Mouse (Mus musculus): Measurements from ENCODE around the gene Pax7. TPM values are rescaled to one million over a fixed set of nuclear protein-coding genes. Genes with fewer than 3 reads are reported as not detected.

Gene Pax7
- polyA plus RNA-seq, 1 experiment from 2014 or later, result not detected

DNA sequence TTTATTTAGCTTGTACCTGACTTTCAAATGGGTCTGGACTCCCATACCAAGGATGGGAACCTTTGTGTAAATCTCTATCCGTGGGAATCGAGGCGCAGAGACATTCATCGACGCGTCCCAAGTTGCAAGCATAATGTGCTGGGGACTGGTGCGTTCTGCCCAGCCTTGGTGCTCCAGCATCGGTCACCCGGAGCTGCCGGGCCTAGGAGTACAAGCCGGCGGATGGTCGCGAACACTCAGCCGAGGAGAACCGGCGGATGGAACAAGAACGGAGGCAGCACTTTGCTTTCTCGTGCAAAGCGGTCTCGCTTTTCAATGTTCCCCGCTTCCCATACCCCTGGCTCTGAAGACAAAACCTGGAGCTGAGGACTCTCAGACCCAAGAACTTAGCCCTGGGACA, 12.3 kb downstream of the Pax7 start:
- Histone ChIP-seq H3K4me1 (ENCODE audit: control insufficient read depth, insufficient read depth, low read length) (0 out of 2 replicates have a peak, but pooled peaks cover 3% of the 10 kb centered on the region), H3K36me3 (ENCODE audit: control insufficient read depth, insufficient read depth, low read length) (no peaks in the 10 kb centered on the region), H3K9me3 (ENCODE audit: control insufficient read depth, low read length) (no peaks in the 10 kb centered on the region), H3K27me3 (ENCODE audit: control insufficient read depth, insufficient read depth, low read length) (peaks cover 96% of the 10 kb centered on the region), H3K4me2 (replicated peaks; ENCODE audit: low read depth, low read length) (peak overlapping the region; percentile 30; the same call in 1 of the 2 replicates), H3K9ac (ENCODE audit: low read depth, low read length) (no peak overlapping the region), H3K27ac (ENCODE audit: low read depth, low read length) (no peak overlapping the region), H3K4me3 (ENCODE audit: low read length) (peak overlapping the region; percentile 22)
- no peak for ATAC-seq (ENCODE audit: low FRiP score, low TSS enrichment)
- 1% methylated on average over 22 of the region's 22 CpGs for WGBS

DNA sequence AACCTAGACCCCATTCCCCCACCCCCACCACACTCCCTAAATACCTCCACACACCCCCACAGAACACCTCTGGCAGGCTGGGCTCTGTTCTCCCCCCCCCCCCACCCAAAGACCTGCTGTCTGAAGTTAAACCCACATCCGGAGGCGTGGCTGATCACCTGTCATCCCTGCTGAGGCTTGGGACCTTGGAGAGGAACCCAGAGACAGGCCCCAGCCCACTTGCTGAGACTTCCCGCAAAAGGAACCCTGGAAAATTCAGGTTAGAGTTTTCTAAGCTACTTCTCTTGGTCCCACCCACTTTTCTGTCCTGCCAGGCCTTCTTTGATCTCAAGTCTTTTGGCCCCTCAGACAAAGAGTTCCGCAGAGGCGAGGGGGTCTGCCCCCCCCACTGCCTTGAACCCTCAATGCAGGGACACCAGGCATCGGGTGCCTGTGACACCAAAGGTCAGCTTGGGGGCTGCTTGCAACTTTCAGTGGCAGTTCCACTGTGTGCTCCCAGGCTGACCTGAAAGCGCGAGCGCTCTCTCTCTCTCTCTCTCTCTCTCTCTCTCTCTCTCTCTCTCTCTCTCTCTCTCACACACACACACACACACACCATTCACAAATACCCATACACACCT, 13.8 kb downstream of the Pax7 start:
- H3K9ac ChIP-seq (ENCODE audit: low read depth, low read length), result no peak overlapping the region
- H3K27ac ChIP-seq (ENCODE audit: low read depth, low read length), result no peak overlapping the region
- H3K4me2 ChIP-seq (replicated peaks; ENCODE audit: low read depth, low read length), result no peak overlapping the region
- H3K36me3 ChIP-seq (ENCODE audit: control insufficient read depth, insufficient read depth, low read length), result no peaks in the 10 kb centered on the region
- 0 out of 2 replicates have a peak, but pooled peaks cover 3% of the 10 kb centered on the region for H3K4me1 ChIP-seq (ENCODE audit: control insufficient read depth, insufficient read depth, low read length)
- H3K4me3 ChIP-seq (ENCODE audit: low read length), result no peak overlapping the region
- WGBS, result 0% methylated on average over 9 of the region's 9 CpGs
- no peaks in the 10 kb centered on the region for H3K9me3 ChIP-seq (ENCODE audit: control insufficient read depth, low read length)
- peaks cover 92% of the 10 kb centered on the region for H3K27me3 ChIP-seq (ENCODE audit: control insufficient read depth, insufficient read depth, low read length)
- no peak for ATAC-seq (ENCODE audit: low FRiP score, low TSS enrichment)

DNA sequence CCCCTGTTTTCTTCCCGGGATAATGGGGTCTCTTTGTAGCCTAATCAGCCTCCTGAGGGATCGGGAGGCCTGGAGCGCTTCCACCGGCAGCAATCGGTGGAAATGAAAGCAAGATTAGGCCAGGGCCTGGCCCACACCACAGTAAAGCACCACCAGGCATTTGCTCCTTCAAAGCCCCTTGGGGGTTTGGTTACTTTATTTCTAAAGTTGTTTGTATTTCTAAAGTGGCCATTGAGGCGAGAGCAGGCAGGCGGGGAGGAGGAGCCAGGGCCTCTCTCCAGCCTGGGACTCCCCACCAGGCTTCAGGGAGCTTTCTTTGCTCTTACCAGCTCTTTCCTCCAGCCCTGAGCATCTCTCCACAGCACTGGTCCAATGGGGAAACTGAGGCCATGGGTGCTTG, 15.2 kb downstream of the Pax7 start:
- WGBS, result 7% methylated on average over 7 of the region's 7 CpGs
- ATAC-seq (ENCODE audit: low FRiP score, low TSS enrichment), result no peak
- peaks cover 93% of the 10 kb centered on the region for H3K27me3 ChIP-seq (ENCODE audit: control insufficient read depth, insufficient read depth, low read length)
- H3K4me3 ChIP-seq (ENCODE audit: low read length), result no peak overlapping the region
- H3K4me1 ChIP-seq (ENCODE audit: control insufficient read depth, insufficient read depth, low read length), result 0 out of 2 replicates have a peak, but pooled peaks cover 3% of the 10 kb centered on the region
- H3K9me3 ChIP-seq (ENCODE audit: control insufficient read depth, low read length), result no peaks in the 10 kb centered on the region
- no peak overlapping the region for H3K9ac ChIP-seq (ENCODE audit: low read depth, low read length)
- no peak overlapping the region for H3K27ac ChIP-seq (ENCODE audit: low read depth, low read length)
- H3K4me2 ChIP-seq (replicated peaks; ENCODE audit: low read depth, low read length), result no peak overlapping the region
- no peaks in the 10 kb centered on the region for H3K36me3 ChIP-seq (ENCODE audit: control insufficient read depth, insufficient read depth, low read length)

DNA sequence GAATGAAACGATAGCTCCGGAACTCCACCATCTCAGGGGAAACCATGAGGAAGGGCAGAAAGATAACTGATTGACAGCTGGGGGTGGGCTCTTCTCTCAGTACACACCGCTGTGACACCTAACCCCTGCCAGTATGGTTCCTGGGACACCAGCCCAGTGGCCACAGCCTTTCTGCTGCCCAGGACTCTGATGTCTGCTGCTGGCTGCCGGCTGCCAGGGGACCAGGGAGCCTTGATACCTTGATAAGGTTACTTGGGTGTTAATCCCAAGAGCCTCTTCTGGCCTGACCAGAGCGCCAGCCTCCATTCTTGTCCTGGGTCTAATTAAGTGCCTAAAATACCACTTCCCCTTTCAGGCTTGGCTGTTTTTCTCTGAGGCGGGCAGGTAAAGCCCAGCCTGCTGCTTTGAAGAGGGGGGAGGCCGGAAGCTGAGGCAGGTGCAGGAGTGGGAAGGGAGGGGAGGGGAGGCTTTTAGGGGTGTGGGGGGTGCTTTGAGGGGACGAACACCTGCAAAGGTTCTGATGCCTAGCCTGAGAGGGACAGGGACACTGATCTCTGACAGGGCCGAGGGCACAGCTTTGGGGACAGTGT, 19.9 kb downstream of the Pax7 start:
- H3K4me1 ChIP-seq (ENCODE audit: control insufficient read depth, insufficient read depth, low read length), result peaks cover 9% of the 10 kb centered on the region
- no peak for ATAC-seq (ENCODE audit: low FRiP score, low TSS enrichment)
- no peak overlapping the region for H3K4me2 ChIP-seq (replicated peaks; ENCODE audit: low read depth, low read length)
- H3K4me3 ChIP-seq (ENCODE audit: low read length), result no peak overlapping the region
- H3K27me3 ChIP-seq (ENCODE audit: control insufficient read depth, insufficient read depth, low read length), result peaks cover 78% of the 10 kb centered on the region
- H3K9ac ChIP-seq (ENCODE audit: low read depth, low read length), result no peak overlapping the region
- H3K27ac ChIP-seq (ENCODE audit: low read depth, low read length), result no peak overlapping the region
- H3K9me3 ChIP-seq (ENCODE audit: control insufficient read depth, low read length), result no peaks in the 10 kb centered on the region
- H3K36me3 ChIP-seq (ENCODE audit: control insufficient read depth, insufficient read depth, low read length), result no peaks in the 10 kb centered on the region
- WGBS, result 19% methylated on average over 9 of the region's 9 CpGs

DNA sequence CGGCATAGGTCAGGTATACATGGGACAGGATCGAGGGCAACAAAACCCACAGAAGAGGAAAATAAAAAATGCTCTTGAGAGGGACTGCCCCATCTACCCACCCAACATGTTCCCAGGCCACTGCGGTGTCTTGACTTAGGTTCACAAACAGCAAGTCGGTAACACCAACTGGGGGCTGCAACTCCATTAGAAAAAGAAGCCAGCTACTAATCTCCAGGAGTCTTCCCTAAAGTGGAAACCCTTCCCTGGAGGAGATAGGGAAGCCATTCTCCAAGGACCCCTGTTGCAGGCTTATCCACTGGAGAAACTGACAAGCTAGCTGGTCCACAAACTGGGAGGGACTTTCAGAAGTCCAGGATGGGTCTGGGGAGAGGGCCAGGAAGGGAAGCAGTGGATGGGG, 21.4 kb downstream of the Pax7 start:
- Histone ChIP-seq H3K4me3 (ENCODE audit: low read length) (no peak overlapping the region), H3K27ac (ENCODE audit: low read depth, low read length) (no peak overlapping the region), H3K36me3 (ENCODE audit: control insufficient read depth, insufficient read depth, low read length) (no peaks in the 10 kb centered on the region), H3K9ac (ENCODE audit: low read depth, low read length) (no peak overlapping the region), H3K9me3 (ENCODE audit: control insufficient read depth, low read length) (no peaks in the 10 kb centered on the region), H3K4me1 (ENCODE audit: control insufficient read depth, insufficient read depth, low read length) (peaks cover 13% of the 10 kb centered on the region), H3K4me2 (replicated peaks; ENCODE audit: low read depth, low read length) (no peak overlapping the region), H3K27me3 (ENCODE audit: control insufficient read depth, insufficient read depth, low read length) (peaks cover 72% of the 10 kb centered on the region)
- ATAC-seq (ENCODE audit: low FRiP score, low TSS enrichment), result no peak
- WGBS, result 69% methylated on average over 4 of the region's 4 CpGs

DNA sequence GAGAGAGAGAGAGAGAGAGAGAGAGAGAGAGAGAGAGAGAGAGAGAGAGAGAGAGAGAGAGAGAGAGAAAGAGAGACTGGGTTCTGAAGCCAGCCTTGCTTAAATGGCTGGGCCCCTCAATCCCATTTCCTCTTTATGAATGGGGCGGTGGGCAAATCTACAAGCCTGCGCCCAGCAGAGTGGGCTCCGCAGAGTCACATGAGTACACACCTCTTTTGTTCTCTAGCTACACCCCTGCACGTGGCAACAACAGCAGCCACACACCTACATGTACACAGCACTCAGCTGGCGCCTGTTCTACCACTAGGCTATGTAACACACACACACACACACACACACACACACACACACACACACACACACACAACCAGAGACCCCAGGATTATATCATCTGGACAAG, 21.9 kb downstream of the Pax7 start:
- Histone ChIP-seq H3K4me2 (replicated peaks; ENCODE audit: low read depth, low read length) (no peak overlapping the region), H3K36me3 (ENCODE audit: control insufficient read depth, insufficient read depth, low read length) (no peaks in the 10 kb centered on the region), H3K9me3 (ENCODE audit: control insufficient read depth, low read length) (no peaks in the 10 kb centered on the region), H3K27me3 (ENCODE audit: control insufficient read depth, insufficient read depth, low read length) (peaks cover 71% of the 10 kb centered on the region), H3K9ac (ENCODE audit: low read depth, low read length) (no peak overlapping the region), H3K27ac (ENCODE audit: low read depth, low read length) (no peak overlapping the region), H3K4me1 (ENCODE audit: control insufficient read depth, insufficient read depth, low read length) (peaks cover 13% of the 10 kb centered on the region), H3K4me3 (ENCODE audit: low read length) (no peak overlapping the region)
- WGBS, result 39% methylated on average over 5 of the region's 5 CpGs
- ATAC-seq (ENCODE audit: low FRiP score, low TSS enrichment), result no peak

- 6% methylated on average over 22 of the region's 22 CpGs for WGBS
- no peaks in the 10 kb centered on the region for H3K9me3 ChIP-seq (ENCODE audit: control insufficient read depth, low read length)
- H3K27me3 ChIP-seq (ENCODE audit: control insufficient read depth, insufficient read depth, low read length), result peaks cover 71% of the 10 kb centered on the region
- no peak overlapping the region for H3K27ac ChIP-seq (ENCODE audit: low read depth, low read length)
- no peaks in the 10 kb centered on the region for H3K36me3 ChIP-seq (ENCODE audit: control insufficient read depth, insufficient read depth, low read length)
- ATAC-seq (ENCODE audit: low FRiP score, low TSS enrichment), result 0 out of 2 replicates have a peak, but pooled peaks have one; percentile 59
- no peak overlapping the region for H3K9ac ChIP-seq (ENCODE audit: low read depth, low read length)
- peak overlapping the region; percentile 11; the same call in 1 of the 2 replicates for H3K4me2 ChIP-seq (replicated peaks; ENCODE audit: low read depth, low read length)
- no peak overlapping the region for H3K4me3 ChIP-seq (ENCODE audit: low read length)
- H3K4me1 ChIP-seq (ENCODE audit: control insufficient read depth, insufficient read depth, low read length), result peaks cover 13% of the 10 kb centered on the region
Observed at GRCm38 (mm10) chr4:139810762-139811438, 22.4 kb downstream of the Pax7 start.

DNA sequence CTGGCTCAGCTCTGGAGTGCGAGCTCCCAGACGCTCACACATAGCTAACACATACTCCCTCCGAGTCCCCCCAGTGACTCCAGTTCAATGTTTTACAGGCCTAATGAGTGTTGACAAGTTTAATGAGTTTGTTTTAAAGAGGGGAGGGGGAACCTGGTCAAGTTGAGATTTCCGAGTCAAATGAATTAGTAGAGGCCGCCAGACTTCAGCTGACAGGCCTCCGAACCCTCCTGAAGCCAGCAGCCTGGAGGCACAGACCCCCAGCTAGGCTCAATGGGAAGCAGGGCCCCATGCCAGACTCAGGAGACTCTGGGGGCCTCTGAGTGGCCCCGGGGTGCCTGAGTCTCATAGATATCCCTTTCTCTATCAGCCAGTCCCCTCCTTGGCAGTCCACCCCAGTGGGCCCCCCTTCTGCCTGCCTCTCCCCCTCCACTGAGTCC, 23.9 kb downstream of the Pax7 start:
- Histone ChIP-seq H3K4me3 (ENCODE audit: low read length) (no peak overlapping the region), H3K9me3 (ENCODE audit: control insufficient read depth, low read length) (no peaks in the 10 kb centered on the region), H3K27ac (ENCODE audit: low read depth, low read length) (no peak overlapping the region), H3K36me3 (ENCODE audit: control insufficient read depth, insufficient read depth, low read length) (no peaks in the 10 kb centered on the region), H3K9ac (ENCODE audit: low read depth, low read length) (no peak overlapping the region), H3K4me2 (replicated peaks; ENCODE audit: low read depth, low read length) (no peak overlapping the region), H3K4me1 (ENCODE audit: control insufficient read depth, insufficient read depth, low read length) (peaks cover 13% of the 10 kb centered on the region), H3K27me3 (ENCODE audit: control insufficient read depth, insufficient read depth, low read length) (peaks cover 72% of the 10 kb centered on the region)
- ATAC-seq (ENCODE audit: low FRiP score, low TSS enrichment), result no peak
- 16% methylated on average over 7 of the region's 7 CpGs for WGBS

- peaks cover 13% of the 10 kb centered on the region for H3K4me1 ChIP-seq (ENCODE audit: control insufficient read depth, insufficient read depth, low read length)
- WGBS, result 25% methylated on average over 10 of the region's 10 CpGs
- H3K27me3 ChIP-seq (ENCODE audit: control insufficient read depth, insufficient read depth, low read length), result peaks cover 58% of the 10 kb centered on the region
- no peak overlapping the region for H3K4me3 ChIP-seq (ENCODE audit: low read length)
- H3K4me2 ChIP-seq (replicated peaks; ENCODE audit: low read depth, low read length), result no peak overlapping the region
- H3K27ac ChIP-seq (ENCODE audit: low read depth, low read length), result no peak overlapping the region
- H3K36me3 ChIP-seq (ENCODE audit: control insufficient read depth, insufficient read depth, low read length), result no peaks in the 10 kb centered on the region
- no peaks in the 10 kb centered on the region for H3K9me3 ChIP-seq (ENCODE audit: control insufficient read depth, low read length)
- ATAC-seq (ENCODE audit: low FRiP score, low TSS enrichment), result no peak
- H3K9ac ChIP-seq (ENCODE audit: low read depth, low read length), result no peak overlapping the region
Observed at GRCm38 (mm10) chr4:139807820-139808219, 25.5 kb downstream of the Pax7 start.
